Mouse (Mus musculus): ENCODE data around the gene Lgr6.
A peak's percentile ranks its signal among the peaks of the same experiment; 100 is the strongest.

- TF ChIP-seq GATA1 (IDR thresholded peaks at IDR 0.05; ENCODE audit: borderline replicate concordance, low read length) (no peak), CTCF (IDR thresholded peaks at IDR 0.05; ENCODE audit: low read depth, low read length) (peak; percentile 60), TAL1 (conservative IDR thresholded peaks at IDR 0.05; ENCODE audit: low read depth, low read length) (no peak)
These were observed 42.1 kb downstream of the Lgr6 start for GRCm38 (mm10) chr1:135062936-135063335.
